Mouse (Mus musculus): ENCODE results near the gene Syt8.

DNA sequence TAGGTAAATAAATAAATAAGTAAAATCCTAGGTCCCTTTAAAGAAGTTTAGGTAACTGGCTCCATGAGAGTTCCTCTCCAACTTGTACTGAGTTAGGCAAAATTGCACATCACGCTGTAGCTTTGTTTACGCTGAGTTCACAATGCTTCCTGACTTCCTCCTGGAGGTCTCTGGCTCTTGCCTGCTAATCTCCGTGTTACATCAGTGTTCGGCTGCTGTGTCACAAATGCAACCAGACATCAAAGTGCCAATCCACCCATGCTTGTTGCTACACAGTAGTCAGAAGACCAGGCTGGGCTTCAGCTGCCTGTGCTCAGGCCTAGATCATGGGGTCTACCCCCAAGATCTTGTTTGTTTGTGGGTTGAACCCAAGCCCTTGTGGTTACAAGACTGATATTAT is 31.1 kb upstream of the Syt8 start:
- TF ChIP-seq CTCF (IDR thresholded peaks at IDR 0.05; ENCODE audit: low read depth, low read length) (no peak), EP300 (IDR thresholded peaks at IDR 0.05; ENCODE audit: insufficient read depth, low read depth, low read length) (no peak), POLR2A (IDR thresholded peaks at IDR 0.05; ENCODE audit: insufficient read depth, low read length) (no peak)

Data from ES-Bruce4 (cell line).